Mouse (Mus musculus) heart, adult 8-10 months (tissue): ENCODE results near the gene Zfp618. TPM values are rescaled to one million over a fixed set of nuclear protein-coding genes. Genes with fewer than 3 reads are reported as not detected.
A peak's percentile ranks its signal among the peaks of the same experiment; 100 is the strongest.

Experiments
- DNase-seq: peaks from one replicate; pipeline ENCODE4 v3.0.0; 2022; ENCODE audit warnings: low spot score
- total RNA-seq, 4 experiments: library from RNA; stranded (reverse); gene quantifications; 2 replicates each; pipeline ENCODE4 v1.2.4; 2022

Zfp618 gene
- under 1 TPM; 0.19 to 0.47 (median 0.24) TPM for total RNA-seq

GRCm38 (mm10) chr4:62965497-62966302 lies at the start of gene Zfp618:
TSS of gene Zfp618 (plus strand) at chr4:62965573.
- DNase-seq, result no peak

- DNase-seq, result no peak
Observed at GRCm38 (mm10) chr4:62917056-62917455, 48.3 kb upstream of the Zfp618 start.

DNA sequence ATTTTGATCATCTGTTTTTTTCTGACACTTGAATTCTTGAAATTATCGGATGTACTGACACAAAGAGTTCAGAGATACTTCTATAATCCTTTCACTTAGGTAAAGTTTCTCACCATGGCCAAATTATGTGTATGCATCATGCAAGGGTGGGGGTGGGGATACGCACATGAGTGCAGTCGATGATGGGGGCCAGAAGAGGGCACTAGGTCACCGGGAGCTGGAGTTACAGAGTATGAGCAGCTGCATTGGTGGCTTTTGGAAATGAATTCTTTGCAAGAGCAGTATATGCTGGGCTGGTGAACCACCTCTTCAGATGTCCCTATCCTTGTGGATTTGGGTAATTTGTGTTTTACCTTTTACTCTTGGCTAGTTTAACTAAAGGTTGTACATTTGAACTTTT lies 31.6 kb upstream of the Zfp618 start:
- no peak for DNase-seq

- DNase-seq, result no peak
Observed at GRCm38 (mm10) chr4:62935589-62936218, 29.7 kb upstream of the Zfp618 start.

- DNase-seq, result no peak
Observed at GRCm38 (mm10) chr4:62941961-62942892, 23.1 kb upstream of the Zfp618 start.

GRCm38 (mm10) chr4:62944326-62944879 lies 21.0 kb upstream of the Zfp618 start:
- DNase-seq, result no peak

DNA sequence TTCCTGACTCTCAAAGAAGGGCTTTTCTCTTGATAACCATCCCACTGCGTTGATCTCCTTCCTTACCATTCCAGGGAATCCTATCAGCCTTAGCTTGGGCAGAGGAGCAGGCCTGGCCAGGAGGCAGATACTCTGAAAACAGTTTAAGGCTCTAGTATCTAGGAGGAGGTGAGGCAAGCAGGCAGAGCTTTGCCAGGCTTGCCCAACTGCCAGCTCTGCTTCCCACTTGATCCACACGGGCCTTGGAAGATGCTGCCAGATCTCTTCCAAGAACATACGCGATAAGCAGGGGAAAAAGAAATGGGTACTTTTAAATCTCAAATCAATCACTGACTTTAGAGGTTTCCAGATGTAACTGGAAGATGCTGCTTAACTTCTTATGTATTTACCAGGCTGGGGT lies 1.6 kb upstream of the Zfp618 start:
- no peak for DNase-seq

- no peak for DNase-seq
Observed at GRCm38 (mm10) chr4:62964844-62965496, 403 bp upstream of the Zfp618 start.

DNA sequence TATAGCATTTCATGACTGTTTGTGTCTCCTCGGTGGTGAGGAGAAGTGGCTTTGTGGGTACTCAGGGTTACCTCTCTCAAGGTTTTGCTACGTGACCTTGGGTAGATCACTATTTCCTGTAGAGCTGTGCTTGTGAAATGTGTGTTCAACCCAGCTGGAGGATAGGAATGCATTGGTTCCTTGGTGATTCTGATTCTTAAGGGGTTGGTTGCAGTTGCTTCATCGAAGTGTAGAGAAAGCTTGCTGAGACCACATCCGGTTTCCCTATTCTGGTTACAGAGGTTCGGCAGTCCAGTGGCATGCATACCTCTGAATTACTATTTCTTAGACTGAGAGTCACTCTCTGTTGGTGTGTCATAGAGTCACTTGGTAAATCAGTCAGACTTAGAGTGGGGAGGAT lies 4.2 kb downstream of the Zfp618 start:
- DNase-seq, result no peak

DNA sequence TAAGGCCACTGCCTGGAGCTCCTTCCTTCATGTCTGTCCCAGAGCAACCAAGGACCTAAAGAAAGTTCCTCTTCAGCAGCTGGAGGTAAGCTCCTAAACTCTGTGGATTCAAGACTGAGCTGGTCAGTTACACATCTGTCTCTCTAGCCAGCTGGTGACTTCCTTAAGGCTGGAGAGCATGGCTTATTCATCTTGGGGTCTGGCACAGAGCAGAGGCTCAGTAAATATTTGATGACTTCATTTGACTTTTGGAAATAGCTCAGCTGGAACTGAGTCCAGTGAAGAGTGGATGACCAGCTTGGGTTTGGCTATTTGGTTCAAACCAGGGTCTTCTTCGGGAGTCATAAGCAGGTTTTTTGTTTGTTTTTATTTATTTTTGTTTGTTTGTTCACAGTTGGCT lies 6.6 kb downstream of the Zfp618 start:
- DNase-seq, result peak; percentile 22

DNA sequence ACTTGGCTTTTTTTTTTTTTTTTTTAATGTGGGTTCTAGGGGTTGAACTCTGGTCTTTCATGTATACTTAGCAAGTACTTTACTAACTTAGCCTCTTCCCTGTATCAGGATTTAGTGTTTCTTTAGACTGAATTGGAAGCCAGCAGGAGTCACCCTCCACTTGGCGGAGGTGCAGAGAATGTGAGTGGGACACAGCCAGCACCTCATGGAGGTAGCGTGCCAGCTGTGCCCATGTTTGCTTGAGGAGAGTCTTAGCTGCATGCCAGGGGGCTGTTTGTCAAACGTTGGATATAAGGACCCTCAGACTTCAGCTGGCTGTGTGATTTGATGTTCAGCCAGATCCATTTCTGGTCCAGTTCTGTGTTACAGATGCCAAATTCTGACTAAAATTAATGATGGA lies 7.7 kb downstream of the Zfp618 start:
- DNase-seq, result no peak

DNA sequence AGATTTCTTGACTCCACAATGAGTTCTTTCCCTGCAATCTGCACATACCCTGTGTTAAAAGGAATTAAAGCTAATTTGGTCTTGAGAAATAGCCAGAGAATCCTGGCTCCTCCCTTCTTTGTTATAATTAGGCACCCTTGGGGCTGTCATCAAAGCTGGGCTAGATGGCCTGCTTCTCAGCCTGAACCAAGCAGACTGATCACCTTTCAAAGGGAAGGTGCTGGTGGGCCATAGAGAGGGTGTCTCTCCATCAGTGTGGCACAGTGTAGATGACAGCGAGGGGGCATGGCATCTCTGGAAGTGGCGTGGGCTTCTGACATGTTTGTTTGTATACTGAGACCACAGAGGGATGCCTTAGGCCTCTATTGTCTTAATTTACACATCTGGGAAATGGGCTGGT lies 9.5 kb downstream of the Zfp618 start:
- no peak for DNase-seq

DNA sequence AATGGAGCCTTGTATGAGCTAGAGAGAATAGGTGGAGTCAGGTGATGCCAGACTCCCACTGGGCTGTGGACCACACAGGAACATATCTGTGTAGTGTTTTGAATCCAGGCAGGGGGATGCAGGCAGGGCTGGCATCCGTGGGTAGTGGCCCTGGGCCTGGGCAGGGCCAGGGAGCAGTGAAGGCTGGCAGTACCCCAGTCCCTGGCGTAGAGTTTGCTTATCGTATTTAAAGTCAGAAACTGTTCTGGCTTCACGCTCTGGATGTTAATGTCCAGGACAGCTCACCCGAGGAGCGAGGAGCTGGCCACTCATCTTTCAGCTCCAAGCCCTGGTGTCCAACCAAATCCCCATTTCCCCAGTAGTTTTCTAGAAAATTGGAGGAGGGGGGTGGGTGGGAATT lies 10.2 kb downstream of the Zfp618 start:
- no peak for DNase-seq

- DNase-seq, result no peak
Observed at GRCm38 (mm10) chr4:62977454-62977853, 12.1 kb downstream of the Zfp618 start.

- no peak for DNase-seq
Observed at GRCm38 (mm10) chr4:62978501-62978911, 13.1 kb downstream of the Zfp618 start.

DNA sequence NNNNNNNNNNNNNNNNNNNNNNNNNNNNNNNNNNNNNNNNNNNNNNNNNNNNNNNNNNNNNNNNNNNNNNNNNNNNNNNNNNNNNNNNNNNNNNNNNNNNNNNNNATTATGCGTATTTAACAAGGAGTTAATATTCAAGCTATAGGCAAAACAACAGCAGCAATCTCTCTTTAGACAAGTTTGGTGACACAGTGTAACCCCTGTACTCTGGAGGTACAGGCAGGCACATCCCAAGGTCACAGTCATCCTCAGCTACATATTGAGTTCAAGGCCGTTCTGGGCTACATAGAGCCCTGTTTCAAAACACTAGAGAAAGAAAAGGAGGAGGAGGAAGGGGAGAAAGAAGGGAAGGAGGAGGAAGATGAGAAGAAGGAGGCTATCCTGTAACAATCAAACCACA lies 16.2 kb downstream of the Zfp618 start:
- DNase-seq, result no peak

- no peak for DNase-seq
Observed at GRCm38 (mm10) chr4:62983556-62983955, 18.2 kb downstream of the Zfp618 start.

DNA sequence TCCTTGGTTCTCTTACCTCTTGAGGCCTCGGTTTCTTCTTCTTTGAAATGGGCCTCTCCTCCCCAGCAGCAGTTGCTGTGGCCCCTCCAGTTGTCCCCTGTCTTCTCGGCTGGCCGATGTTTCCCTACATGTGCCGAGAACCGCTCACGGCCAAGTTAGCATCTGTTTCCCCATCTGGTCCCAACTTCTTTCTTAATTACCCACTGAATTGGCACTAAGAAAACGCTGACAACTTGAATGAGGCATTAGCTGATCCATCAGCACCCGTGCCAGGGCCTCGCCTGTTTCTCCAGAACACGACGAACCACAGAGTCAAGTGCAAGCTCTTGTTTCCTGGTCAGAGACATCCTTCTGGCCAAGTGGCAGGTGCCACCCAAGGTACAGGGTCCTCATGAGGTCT lies 26.0 kb downstream of the Zfp618 start:
- no peak for DNase-seq

DNA sequence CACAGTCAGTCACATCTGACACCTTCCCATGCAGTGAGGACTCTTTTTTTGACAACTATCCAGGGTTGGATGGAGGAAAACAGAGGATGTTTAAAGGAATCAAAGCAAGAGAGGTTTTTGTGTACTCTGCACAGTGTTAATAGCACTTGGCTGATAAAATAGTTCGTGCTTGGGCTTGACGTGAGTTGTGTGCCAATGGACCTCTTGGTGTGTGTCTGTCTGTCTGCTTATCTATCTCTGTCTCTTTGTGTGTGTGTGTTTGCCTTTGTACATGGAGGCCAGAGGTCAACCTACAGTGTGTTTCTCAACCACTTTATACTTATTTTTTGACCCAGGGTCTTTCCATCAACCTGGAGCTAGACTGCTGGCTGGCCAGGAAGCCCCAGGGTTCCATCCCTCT lies 27.8 kb downstream of the Zfp618 start:
- no peak for DNase-seq

DNA sequence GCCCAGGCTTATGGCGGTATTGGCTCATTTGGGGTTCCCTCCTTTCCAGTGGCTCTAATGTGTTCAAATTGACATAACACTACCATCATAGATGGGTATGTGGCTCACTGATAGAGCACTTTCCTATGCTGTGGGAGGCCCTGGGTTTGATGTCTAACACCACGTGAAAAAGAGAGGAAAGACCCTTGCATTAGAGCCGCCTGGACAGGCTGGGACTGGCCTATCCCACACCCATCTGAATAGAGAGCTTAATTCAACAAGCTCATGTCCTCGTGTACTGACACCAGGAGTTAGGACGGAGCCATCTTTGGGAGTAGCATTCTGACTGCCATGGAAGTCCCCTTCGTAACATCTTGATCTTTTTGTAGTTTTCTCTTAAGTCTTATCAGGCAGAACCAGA lies 32.2 kb downstream of the Zfp618 start:
- no peak for DNase-seq

- DNase-seq, result no peak
Observed at GRCm38 (mm10) chr4:62998431-62998835, 33.1 kb downstream of the Zfp618 start.
